In the genomic region with DNA sequence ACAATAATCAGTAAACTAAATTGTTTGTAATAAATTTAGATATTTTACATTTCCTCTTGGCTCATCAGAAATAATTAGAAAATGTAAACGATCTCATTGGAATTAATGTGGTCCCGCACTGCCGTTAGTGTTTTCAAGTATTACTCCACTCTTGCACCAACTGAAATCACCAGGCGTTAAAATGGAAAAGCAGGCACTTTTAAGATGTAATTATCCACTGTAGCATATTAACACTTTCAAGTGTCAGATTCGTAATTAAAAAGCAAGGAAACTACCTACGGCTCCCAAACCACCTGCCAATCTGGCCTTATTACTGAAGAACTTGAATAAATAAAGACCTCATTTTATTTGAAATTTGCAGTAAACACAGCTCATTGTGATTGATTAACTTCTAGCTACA, we compare ENCODE assay signal across 18 mouse cellular contexts.
"Had no signal": no experiment of that assay in that cellular context is flagged by ENCODE, and none has a peak within 500 bp of the region (broad histone marks: within the 10 kb centered on the region; RNA-seq: fewer than 3 reads in every experiment).

No protein-coding gene starts in this region.

- H3K27me3 ChIP-seq: kidney, embryonic 15.5 days; liver, embryonic 13.5 days; midbrain, embryonic 13.5 days; neural tube, embryonic 13.5 days had no signal

- H3K9ac ChIP-seq: kidney, embryonic 15.5 days; liver, embryonic 13.5 days; midbrain, embryonic 13.5 days; neural tube, embryonic 13.5 days had no signal

- H3K27ac ChIP-seq: kidney, embryonic 15.5 days; left cerebral cortex, adult 2 months; liver, embryonic 13.5 days; midbrain, embryonic 13.5 days; neural tube, embryonic 13.5 days had no signal

- H3K4me3 ChIP-seq: kidney, embryonic 15.5 days; left cerebral cortex, adult 2 months; liver, embryonic 13.5 days; midbrain, embryonic 13.5 days; neural tube, embryonic 13.5 days had no signal

- H3K36me3 ChIP-seq: kidney, embryonic 15.5 days; liver, embryonic 13.5 days; midbrain, embryonic 13.5 days; neural tube, embryonic 13.5 days had no signal

- H3K4me2 ChIP-seq: kidney, embryonic 15.5 days; liver, embryonic 13.5 days; midbrain, embryonic 13.5 days; neural tube, embryonic 13.5 days had no signal

- DNase-seq: kidney, adult 2 months; kidney, postnatal 10 days; kidney, postnatal 36 days; layer of hippocampus, postnatal 36 days; liver, embryonic 13.5 days; lung, adult 2 months; lung, postnatal 14 days; lung, postnatal 4 days; right cerebral cortex, adult 18-20 months; right cerebral cortex, postnatal 14 days; right cerebral cortex, postnatal 4 days; thymus, adult 18-20 months; thymus, postnatal 36 days had no signal

- ATAC-seq: intestine, postnatal 0 days; midbrain, embryonic 13.5 days had no signal

- H3K4me1 ChIP-seq: kidney, embryonic 15.5 days; liver, embryonic 13.5 days; midbrain, embryonic 13.5 days had no signal

- H3K9me3 ChIP-seq: kidney, embryonic 15.5 days; liver, embryonic 13.5 days; midbrain, embryonic 13.5 days; neural tube, embryonic 13.5 days had no signal
